Mouse (Mus musculus): ENCODE data around the gene Zfp84. TPM values are rescaled to one million over a fixed set of nuclear protein-coding genes. Genes with fewer than 3 reads are reported as not detected.
A peak's percentile ranks its signal among the peaks of the same experiment; 100 is the strongest.
"Not testable (repeated sequence)": the region's sequence is repeated elsewhere in the genome, so short reads cannot be mapped to it uniquely, and the experiment has no call there.

Gene Zfp84
- polyA plus RNA-seq (2015; fragmentation: Nextera tagmentation; extraction: Ambion mirVana), result 22.6 and 24.6 TPM in 2 replicates

DNA sequence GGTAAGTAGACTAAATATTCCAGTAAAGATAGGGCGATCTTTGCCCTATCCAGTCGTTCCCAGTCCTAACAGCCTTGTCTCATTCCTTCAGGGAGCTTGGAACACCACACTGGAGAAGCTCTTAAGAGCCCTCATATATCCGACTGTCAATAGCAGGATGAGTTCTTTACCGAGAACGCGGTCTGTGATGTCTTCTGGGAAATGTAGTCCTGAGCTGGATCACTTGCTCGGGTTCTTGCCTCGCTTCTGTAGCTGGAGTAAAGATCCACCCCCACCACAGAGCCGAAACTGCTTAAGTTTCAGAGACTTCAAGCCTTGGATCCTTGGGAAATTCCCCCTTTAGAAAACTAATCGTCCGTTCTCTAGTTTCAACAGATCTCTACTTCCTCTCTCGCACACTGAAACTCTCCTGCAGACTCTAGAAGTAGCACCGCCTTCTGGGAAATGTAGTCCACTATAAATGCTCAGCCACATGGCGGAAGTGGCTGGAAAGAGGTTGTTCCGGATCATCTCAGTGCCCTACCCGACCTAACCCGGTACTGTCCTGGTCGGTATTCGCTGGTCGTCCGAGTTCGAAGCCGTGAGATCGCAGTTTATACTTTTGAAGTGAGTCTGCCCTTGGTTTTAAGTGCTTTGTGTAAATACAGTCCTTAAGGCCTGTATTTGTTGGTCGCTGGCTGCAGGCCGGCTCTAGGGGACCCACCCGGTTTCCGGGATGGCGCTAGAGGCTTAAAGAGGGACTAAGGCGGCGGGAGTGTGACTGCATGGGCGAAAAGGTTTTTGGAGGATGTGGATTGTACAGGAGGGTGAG lies at the start of gene Zfp84:
Gene Zfp84, plus strand, starts transcription at position 463 of the 811 bp plus-strand sequence.
- peak within 1 kb of the TSS; percentile 87 for H3K27ac ChIP-seq (ENCODE audit: low read length)
- H3K9ac ChIP-seq (replicated peaks; ENCODE audit: low read depth, low read length), result peak within 1 kb of the TSS; percentile 65
- peak within 1 kb of the TSS; percentile 87 for H3K4me2 ChIP-seq (ENCODE audit: low read length)
- no peaks in the 10 kb centered on the region for H3K27me3 ChIP-seq (replicated peaks; ENCODE audit: control insufficient read depth, insufficient read depth, low read length)
- H3K36me3 ChIP-seq (ENCODE audit: control insufficient read depth, insufficient read depth), result peaks cover 1% of the 10 kb centered on the region; the same call in 1 of the 2 replicates
- H3K9me3 ChIP-seq (ENCODE audit: control insufficient read depth, low read length), result no peaks in the 10 kb centered on the region
- peak within 1 kb of the TSS; percentile 62 for H3K4me3 ChIP-seq (replicated peaks; ENCODE audit: low read length)
- WGBS, result under 1% methylated on average over 32 of the region's 32 CpGs
- H3K4me1 ChIP-seq (replicated peaks; ENCODE audit: control insufficient read depth, insufficient read depth, low read length), result peaks cover 26% of the 10 kb centered on the region
- ATAC-seq, result peak; percentile 96

DNA sequence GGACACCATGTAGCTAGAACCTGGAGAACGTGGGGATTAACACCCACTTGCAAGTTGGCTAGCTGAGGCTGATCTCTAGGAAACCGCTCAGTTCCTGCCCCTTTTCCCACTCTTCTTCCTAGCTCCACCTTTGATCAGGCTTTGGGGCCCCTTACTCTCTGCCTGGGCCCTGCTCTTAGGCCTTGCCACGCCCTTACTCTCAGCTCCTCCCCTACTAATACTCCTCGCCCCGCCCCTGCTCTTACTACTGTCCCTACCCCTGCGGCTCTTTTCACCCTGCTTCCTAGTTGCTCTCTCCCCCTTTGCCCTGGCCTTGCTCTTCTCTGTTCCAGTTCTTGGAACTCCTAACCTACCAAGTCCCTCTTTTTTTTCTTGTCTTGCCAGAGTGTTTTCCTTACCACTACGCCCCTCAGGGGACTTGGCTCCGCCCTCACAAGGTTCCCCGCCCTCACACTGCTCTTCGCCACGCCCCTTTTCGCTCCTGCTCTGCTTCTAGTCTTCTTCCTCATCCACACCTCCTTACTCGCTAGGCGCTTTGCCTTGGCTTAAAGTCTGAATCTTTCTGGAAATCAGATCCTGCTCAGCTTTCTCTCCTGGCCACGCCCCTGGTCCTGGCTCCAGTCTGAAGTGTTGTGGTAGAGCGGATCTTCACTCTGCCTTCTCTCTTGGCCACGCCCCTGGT lies 42.8 kb upstream of the Zfp84 start:
- H3K4me2 ChIP-seq (ENCODE audit: low read length); ATAC-seq; H3K9ac ChIP-seq (replicated peaks; ENCODE audit: low read depth, low read length); H3K36me3 ChIP-seq (ENCODE audit: control insufficient read depth, insufficient read depth); H3K4me1 ChIP-seq (replicated peaks; ENCODE audit: control insufficient read depth, insufficient read depth, low read length); H3K9me3 ChIP-seq (ENCODE audit: control insufficient read depth, low read length); H3K4me3 ChIP-seq (replicated peaks; ENCODE audit: low read length); H3K27ac ChIP-seq (ENCODE audit: low read length); H3K27me3 ChIP-seq (replicated peaks; ENCODE audit: control insufficient read depth, insufficient read depth, low read length): not testable (repeated sequence)
- 43% methylated on average over 16 of the region's 17 CpGs for WGBS

DNA sequence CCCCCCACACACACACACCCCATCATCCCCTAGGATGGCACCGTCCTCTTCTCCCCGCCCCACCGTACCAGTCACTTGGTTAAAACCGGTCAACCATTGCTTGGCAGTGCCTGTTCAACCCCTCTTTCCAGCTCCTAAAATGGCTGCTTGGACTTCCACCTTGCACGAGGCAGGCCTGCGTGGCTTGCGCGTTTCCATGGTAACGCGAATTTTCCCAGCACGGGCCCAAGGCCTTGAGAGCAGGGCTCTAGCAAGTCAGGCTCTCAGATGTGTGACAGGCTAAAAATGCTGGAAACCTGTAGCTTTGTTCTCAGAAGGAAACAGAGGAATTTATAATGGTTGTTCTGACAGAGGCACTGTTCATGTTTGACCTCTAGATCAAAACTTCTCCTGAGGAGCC lies 41.5 kb upstream of the Zfp84 start, which contains the start of gene Catsperg2:
Gene Catsperg2, minus strand, starts transcription at position 173 of the 400 bp plus-strand sequence.
- H3K4me1 ChIP-seq (replicated peaks; ENCODE audit: control insufficient read depth, insufficient read depth, low read length); H3K9me3 ChIP-seq (ENCODE audit: control insufficient read depth, low read length); H3K9ac ChIP-seq (replicated peaks; ENCODE audit: low read depth, low read length); ATAC-seq; H3K36me3 ChIP-seq (ENCODE audit: control insufficient read depth, insufficient read depth); H3K27ac ChIP-seq (ENCODE audit: low read length); H3K4me2 ChIP-seq (ENCODE audit: low read length); H3K27me3 ChIP-seq (replicated peaks; ENCODE audit: control insufficient read depth, insufficient read depth, low read length); H3K4me3 ChIP-seq (replicated peaks; ENCODE audit: low read length): not testable (repeated sequence)
- WGBS, result 68% methylated on average over 11 of the region's 11 CpGs

DNA sequence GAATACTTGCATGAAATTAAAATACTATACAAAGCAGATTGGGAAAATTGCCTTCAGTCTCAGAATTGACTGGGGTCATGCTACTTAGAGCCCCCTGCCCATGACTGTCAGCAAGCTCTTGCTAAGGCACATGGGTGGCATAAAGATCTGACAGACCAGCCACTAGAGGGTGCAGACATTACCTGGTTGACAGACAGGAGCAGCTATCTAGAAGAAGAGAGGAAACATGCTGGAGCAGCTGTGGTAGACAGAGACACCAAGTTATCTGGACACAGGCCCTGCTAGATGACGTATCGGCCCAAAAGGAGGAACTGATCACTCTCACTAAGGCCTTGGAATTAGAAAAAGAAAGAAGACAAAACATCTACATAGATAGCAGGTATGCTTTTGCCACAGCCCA lies 40.3 kb upstream of the Zfp84 start:
- no peaks in the 10 kb centered on the region for H3K36me3 ChIP-seq (ENCODE audit: control insufficient read depth, insufficient read depth)
- WGBS, result 94% methylated on average over 2 of the region's 2 CpGs
- no peaks in the 10 kb centered on the region for H3K4me1 ChIP-seq (replicated peaks; ENCODE audit: control insufficient read depth, insufficient read depth, low read length)
- no peak overlapping the region for H3K4me3 ChIP-seq (replicated peaks; ENCODE audit: low read length)
- H3K27me3 ChIP-seq (replicated peaks; ENCODE audit: control insufficient read depth, insufficient read depth, low read length), result no peaks in the 10 kb centered on the region
- H3K27ac ChIP-seq (ENCODE audit: low read length), result no peak overlapping the region
- ATAC-seq, result no peak
- peaks cover 6% of the 10 kb centered on the region; the same call in 1 of the 2 replicates for H3K9me3 ChIP-seq (ENCODE audit: control insufficient read depth, low read length)
- no peak overlapping the region for H3K9ac ChIP-seq (replicated peaks; ENCODE audit: low read depth, low read length)
- H3K4me2 ChIP-seq (ENCODE audit: low read length), result no peak overlapping the region

DNA sequence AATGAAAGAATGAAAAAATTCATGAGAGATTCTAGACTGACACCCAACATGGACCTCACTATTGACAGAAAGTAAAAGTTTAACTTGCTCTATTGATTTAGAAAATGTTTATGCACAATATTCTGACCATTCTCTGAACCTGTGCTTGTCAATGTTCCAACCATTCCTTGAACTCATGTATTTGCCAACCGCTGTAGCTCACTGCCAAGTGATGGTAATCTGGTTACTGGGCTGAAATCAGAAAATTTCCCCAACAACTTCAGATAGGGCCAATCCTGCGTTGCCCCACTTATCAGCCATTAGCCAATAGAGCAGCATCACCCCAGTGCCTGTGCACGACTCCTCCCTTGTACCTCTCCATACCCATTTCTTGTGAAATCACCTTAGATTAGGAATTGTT lies 26.1 kb upstream of the Zfp84 start:
- H3K27ac ChIP-seq (ENCODE audit: low read length), result no peak overlapping the region
- no peaks in the 10 kb centered on the region for H3K36me3 ChIP-seq (ENCODE audit: control insufficient read depth, insufficient read depth)
- no peaks in the 10 kb centered on the region for H3K9me3 ChIP-seq (ENCODE audit: control insufficient read depth, low read length)
- no peaks in the 10 kb centered on the region for H3K27me3 ChIP-seq (replicated peaks; ENCODE audit: control insufficient read depth, insufficient read depth, low read length)
- 77% methylated on average over 3 of the region's 3 CpGs for WGBS
- no peak overlapping the region for H3K4me3 ChIP-seq (replicated peaks; ENCODE audit: low read length)
- ATAC-seq, result no peak
- no peak overlapping the region for H3K9ac ChIP-seq (replicated peaks; ENCODE audit: low read depth, low read length)
- H3K4me2 ChIP-seq (ENCODE audit: low read length), result no peak overlapping the region
- H3K4me1 ChIP-seq (replicated peaks; ENCODE audit: control insufficient read depth, insufficient read depth, low read length), result no peaks in the 10 kb centered on the region

DNA sequence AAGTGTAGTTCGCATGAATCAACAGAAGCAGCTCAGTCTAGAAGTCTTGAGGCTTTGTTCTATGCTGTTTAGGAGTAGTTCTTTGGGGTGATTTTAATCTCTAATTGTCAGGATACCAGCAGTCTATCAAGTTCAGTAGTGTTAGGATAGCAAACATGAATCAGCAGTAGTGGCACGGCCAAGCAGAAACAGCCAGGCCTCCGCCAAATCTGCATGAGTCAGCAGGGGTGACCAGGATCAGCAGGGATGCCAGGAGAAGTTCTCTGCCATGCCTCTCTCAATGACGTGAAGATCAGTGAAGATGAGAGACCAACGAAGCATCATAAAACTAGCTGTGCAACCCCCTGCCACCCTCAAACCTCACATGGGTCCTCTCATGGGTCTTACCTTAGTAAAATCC lies 7.9 kb upstream of the Zfp84 start:
- Histone ChIP-seq H3K4me1 (replicated peaks; ENCODE audit: control insufficient read depth, insufficient read depth, low read length) (no peaks in the 10 kb centered on the region), H3K9me3 (ENCODE audit: control insufficient read depth, low read length) (no peaks in the 10 kb centered on the region), H3K36me3 (ENCODE audit: control insufficient read depth, insufficient read depth) (no peaks in the 10 kb centered on the region), H3K27ac (ENCODE audit: low read length) (no peak overlapping the region), H3K4me2 (ENCODE audit: low read length) (no peak overlapping the region), H3K27me3 (replicated peaks; ENCODE audit: control insufficient read depth, insufficient read depth, low read length) (no peaks in the 10 kb centered on the region), H3K4me3 (replicated peaks; ENCODE audit: low read length) (no peak overlapping the region), H3K9ac (replicated peaks; ENCODE audit: low read depth, low read length) (no peak overlapping the region)
- no peak for ATAC-seq
- 87% methylated on average over 5 of the region's 5 CpGs for WGBS

DNA sequence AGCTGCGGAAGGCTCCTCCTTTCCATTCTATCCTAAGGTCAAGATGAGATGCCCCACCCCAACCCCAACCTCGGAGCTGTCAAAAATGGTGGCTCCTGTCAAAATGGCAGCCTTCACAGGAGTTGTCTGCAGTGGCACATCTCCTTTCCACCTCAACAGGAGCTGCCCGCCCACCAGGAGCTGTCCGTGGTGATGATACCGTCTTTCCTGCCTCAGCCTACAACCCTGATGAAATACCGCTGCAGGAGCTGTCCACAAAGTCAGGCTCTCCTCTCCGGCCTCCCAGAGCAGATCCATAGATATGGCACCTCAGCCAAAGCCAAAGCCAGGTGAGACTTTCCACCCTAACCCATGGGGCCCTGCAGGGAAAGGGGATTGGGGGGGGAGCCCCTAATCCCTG lies 3.6 kb upstream of the Zfp84 start:
- Histone ChIP-seq H3K27me3 (replicated peaks; ENCODE audit: control insufficient read depth, insufficient read depth, low read length) (no peaks in the 10 kb centered on the region), H3K4me1 (replicated peaks; ENCODE audit: control insufficient read depth, insufficient read depth, low read length) (peaks cover 19% of the 10 kb centered on the region), H3K4me3 (replicated peaks; ENCODE audit: low read length) (no peak overlapping the region), H3K36me3 (ENCODE audit: control insufficient read depth, insufficient read depth) (no peaks in the 10 kb centered on the region), H3K27ac (ENCODE audit: low read length) (no peak overlapping the region), H3K4me2 (ENCODE audit: low read length) (no peak overlapping the region), H3K9ac (replicated peaks; ENCODE audit: low read depth, low read length) (no peak overlapping the region), H3K9me3 (ENCODE audit: control insufficient read depth, low read length) (no peaks in the 10 kb centered on the region)
- no peak for ATAC-seq
- 83% methylated on average over 7 of the region's 7 CpGs for WGBS

DNA sequence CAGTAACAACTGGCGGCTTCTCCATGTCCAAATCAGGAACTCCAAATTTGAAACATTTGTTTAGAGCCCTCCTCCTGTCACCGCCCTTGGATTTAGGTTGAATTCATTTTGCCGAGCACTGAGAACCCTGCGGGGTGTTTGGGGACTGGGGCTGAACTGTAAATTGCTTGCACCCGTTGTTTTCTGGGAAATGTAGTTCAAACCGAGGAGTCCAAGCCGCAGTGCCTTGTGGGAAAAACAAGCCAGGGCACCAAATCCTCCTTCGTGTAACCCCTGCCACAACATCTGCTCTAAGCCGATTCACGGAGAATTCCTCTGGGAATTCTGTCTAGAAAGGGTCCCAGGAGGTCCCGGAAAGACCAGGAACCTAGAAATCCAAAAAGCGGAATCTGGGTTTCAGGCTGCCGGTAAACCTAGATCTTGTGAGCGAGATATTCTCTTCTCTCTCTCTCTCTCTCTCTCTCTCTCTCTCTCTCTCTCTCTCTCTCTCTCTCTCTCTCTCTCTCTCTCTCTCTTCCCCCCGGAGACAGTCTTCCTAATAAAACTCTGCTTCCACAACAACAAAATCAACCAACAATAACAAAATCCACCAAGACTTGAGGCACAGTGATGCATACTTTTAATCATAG lies 1.2 kb upstream of the Zfp84 start:
- no peaks in the 10 kb centered on the region for H3K36me3 ChIP-seq (ENCODE audit: control insufficient read depth, insufficient read depth)
- peak overlapping the region; percentile 62 for H3K27ac ChIP-seq (ENCODE audit: low read length)
- 0% methylated on average over 15 of the region's 15 CpGs for WGBS
- peaks cover 26% of the 10 kb centered on the region for H3K4me1 ChIP-seq (replicated peaks; ENCODE audit: control insufficient read depth, insufficient read depth, low read length)
- no peaks in the 10 kb centered on the region for H3K9me3 ChIP-seq (ENCODE audit: control insufficient read depth, low read length)
- H3K4me2 ChIP-seq (ENCODE audit: low read length), result peak overlapping the region; percentile 87
- H3K27me3 ChIP-seq (replicated peaks; ENCODE audit: control insufficient read depth, insufficient read depth, low read length), result no peaks in the 10 kb centered on the region
- peak overlapping the region; percentile 62 for H3K4me3 ChIP-seq (replicated peaks; ENCODE audit: low read length)
- peak overlapping the region; percentile 65 for H3K9ac ChIP-seq (replicated peaks; ENCODE audit: low read depth, low read length)
- ATAC-seq, result peak; percentile 51

DNA sequence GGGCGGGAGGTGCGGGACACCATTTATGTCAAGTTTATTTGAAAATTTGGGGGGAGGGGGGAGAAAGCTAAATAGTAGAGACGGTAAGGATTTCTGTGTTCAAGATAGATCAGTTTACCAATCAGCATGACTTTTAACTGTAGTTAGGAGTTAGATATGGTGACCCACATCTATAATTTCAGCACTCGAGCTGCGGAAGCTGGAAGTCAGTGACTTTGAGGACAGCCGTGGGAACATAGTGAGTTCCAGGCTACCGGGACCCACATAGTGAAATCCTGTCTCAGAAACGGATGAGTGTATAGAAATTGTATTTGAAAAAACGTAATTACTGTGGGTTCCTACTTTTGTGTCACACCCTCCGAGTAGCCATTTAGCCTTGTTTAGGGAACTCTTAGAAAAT lies 628 bp downstream of the Zfp84 start:
- H3K27ac ChIP-seq (ENCODE audit: low read length), result peak overlapping the region; percentile 87
- 9% methylated on average over 10 of the region's 10 CpGs for WGBS

More for the DNA sequence above, 628 bp downstream of the Zfp84 start:
- peak overlapping the region; percentile 87 for H3K4me2 ChIP-seq (ENCODE audit: low read length)
- H3K27me3 ChIP-seq (replicated peaks; ENCODE audit: control insufficient read depth, insufficient read depth, low read length), result no peaks in the 10 kb centered on the region
- peaks cover 26% of the 10 kb centered on the region for H3K4me1 ChIP-seq (replicated peaks; ENCODE audit: control insufficient read depth, insufficient read depth, low read length)
- H3K4me3 ChIP-seq (replicated peaks; ENCODE audit: low read length), result peak overlapping the region; percentile 62
- H3K9me3 ChIP-seq (ENCODE audit: control insufficient read depth, low read length), result no peaks in the 10 kb centered on the region
- peak overlapping the region; percentile 63 for H3K9ac ChIP-seq (replicated peaks; ENCODE audit: low read depth, low read length)
- ATAC-seq, result no peak
- H3K36me3 ChIP-seq (ENCODE audit: control insufficient read depth, insufficient read depth), result peaks cover 5% of the 10 kb centered on the region; the same call in 1 of the 2 replicates

All from forebrain, embryonic 16.5 days (tissue).